Mouse (Mus musculus) heart, embryonic 16.5 days (tissue): Measurements from ENCODE around the gene Slfn2. TPM values are rescaled to one million over a fixed set of nuclear protein-coding genes. Genes with fewer than 3 reads are reported as not detected.

Experiments used
- ATAC-seq: fragments of 200-750 bp; cut with Nextera tagmentation; replicated peaks from 2 replicates; pipeline ENCODE4 v1.8.0; 2017; ENCODE audit warnings: moderate number of reproducible peaks; ENCODE audit not compliant: insufficient read depth, low FRiP score; ENCODE audit errors: extremely low read depth
- H3K27ac ChIP-seq: fragments of 300-500 bp; sonication (generic); 2 replicates; pipeline ENCODE4 v1.5.1; 2014; ENCODE audit warnings: mild to moderate bottlenecking, low read length, control low read depth, moderate library complexity
- H3K27me3 ChIP-seq: fragments of 300-500 bp; sonication (generic); 2 replicates; pipeline ENCODE4 v1.6.1; 2014; ENCODE audit warnings: low read length, mixed read lengths; ENCODE audit not compliant: control insufficient read depth, insufficient read depth
- H3K36me3 ChIP-seq: fragments of 300-500 bp; sonication (generic); 2 replicates; pipeline ENCODE4 v1.6.1; 2014; ENCODE audit not compliant: control insufficient read depth, insufficient read depth
- H3K4me1 ChIP-seq: fragments of 300-500 bp; sonication (generic); 2 replicates; pipeline ENCODE4 v1.6.1; 2014; ENCODE audit warnings: low read length, mixed read lengths; ENCODE audit not compliant: control insufficient read depth, insufficient read depth
- H3K4me2 ChIP-seq: fragments of 300-500 bp; sonication (generic); 2 replicates; pipeline ENCODE4 v1.6.1; 2014; ENCODE audit warnings: low read depth, mild to moderate bottlenecking, control low read depth, low read length
- H3K4me3 ChIP-seq: fragments of 300-500 bp; sonication (generic); 2 replicates; pipeline ENCODE4 v1.5.1; 2014; ENCODE audit warnings: mild to moderate bottlenecking, control low read depth, low read length
- H3K9ac ChIP-seq: fragments of 300-500 bp; sonication (generic); 2 replicates; pipeline ENCODE4 v1.6.1; 2014; ENCODE audit warnings: low read length, control low read depth
- H3K9me3 ChIP-seq: fragments of 300-500 bp; sonication (generic); replicated peaks from 2 replicates; pipeline ENCODE4 v1.6.1; 2016; ENCODE audit warnings: low read length; ENCODE audit not compliant: control insufficient read depth
- WGBS: fragments of 180-500 bp; shearing (Covaris S2); extraction: QIAGEN DNeasy Blood & Tissue Kit; methylation state at CpG from one replicate; pipeline ENCODE4 v1.1.7; 2014; 5-methylcytosine and 5-hydroxymethylcytosine counted together
- microRNA-seq: library from miRNA; unstranded; fragments of <30 nt; microRNA quantifications from one replicate; pipeline ENCODE4, GENCODE M21; 2017
- polyA plus RNA-seq: library from polyadenylated mRNA; unstranded; fragments of >200 nt; fragmentation: Nextera tagmentation; extraction: Ambion mirVana; gene quantifications from 2 replicates; pipeline ENCODE4 v1.2.1, GENCODE M21; 2015

Gene Slfn2
- polyA plus RNA-seq, 1 experiment from 2014 or later: 7.9 TPM

GRCm38 (mm10) chr11:83084161-83084560, 19.2 kb downstream of the Slfn2 start:
- no peak overlapping the region for H3K4me3 ChIP-seq
- 82% methylated on average over 2 of the region's 2 CpGs for WGBS
- no peak for ATAC-seq

GRCm38 (mm10) chr11:83084761-83085160, 19.8 kb downstream of the Slfn2 start:
- WGBS: 84% methylated on average over 10 of the region's 10 CpGs
- peaks cover 4% of the 10 kb centered on the region; the same call in 1 of the 2 replicates for H3K9me3 ChIP-seq
- H3K27me3 ChIP-seq: no peaks in the 10 kb centered on the region
- no peak overlapping the region for H3K4me2 ChIP-seq
- ATAC-seq: no peak
- H3K27ac ChIP-seq: no peak overlapping the region
- H3K9ac ChIP-seq: no peak overlapping the region
- H3K36me3 ChIP-seq: no peaks in the 10 kb centered on the region
- H3K4me1 ChIP-seq: no peaks in the 10 kb centered on the region; the same call in 1 of the 2 replicates
- no peak overlapping the region for H3K4me3 ChIP-seq

More at GRCm38 (mm10) chr11:83084161-83084560, 19.2 kb downstream of the Slfn2 start:
- Histone ChIP-seq H3K27ac (no peak overlapping the region), H3K36me3 (no peaks in the 10 kb centered on the region), H3K4me2 (no peak overlapping the region), H3K27me3 (no peaks in the 10 kb centered on the region), H3K4me1 (peaks cover 2% of the 10 kb centered on the region; the same call in 1 of the 2 replicates), H3K9ac (no peak overlapping the region), H3K9me3 (peaks cover 4% of the 10 kb centered on the region; the same call in 1 of the 2 replicates)

- no peak overlapping the region for H3K4me2 ChIP-seq
- ATAC-seq: no peak
- no peaks in the 10 kb centered on the region for H3K27me3 ChIP-seq
- H3K4me1 ChIP-seq: no peaks in the 10 kb centered on the region
- 29% methylated on average over 2 of the region's 2 CpGs for WGBS
- no peak overlapping the region for H3K4me3 ChIP-seq
- H3K27ac ChIP-seq: no peak overlapping the region
- no peaks in the 10 kb centered on the region for H3K36me3 ChIP-seq
- H3K9ac ChIP-seq: no peak overlapping the region
- H3K9me3 ChIP-seq: no peaks in the 10 kb centered on the region; the same call in 1 of the 2 replicates
These were observed 50.2 kb downstream of the Slfn2 start for GRCm38 (mm10) chr11:83115138-83115537.

DNA sequence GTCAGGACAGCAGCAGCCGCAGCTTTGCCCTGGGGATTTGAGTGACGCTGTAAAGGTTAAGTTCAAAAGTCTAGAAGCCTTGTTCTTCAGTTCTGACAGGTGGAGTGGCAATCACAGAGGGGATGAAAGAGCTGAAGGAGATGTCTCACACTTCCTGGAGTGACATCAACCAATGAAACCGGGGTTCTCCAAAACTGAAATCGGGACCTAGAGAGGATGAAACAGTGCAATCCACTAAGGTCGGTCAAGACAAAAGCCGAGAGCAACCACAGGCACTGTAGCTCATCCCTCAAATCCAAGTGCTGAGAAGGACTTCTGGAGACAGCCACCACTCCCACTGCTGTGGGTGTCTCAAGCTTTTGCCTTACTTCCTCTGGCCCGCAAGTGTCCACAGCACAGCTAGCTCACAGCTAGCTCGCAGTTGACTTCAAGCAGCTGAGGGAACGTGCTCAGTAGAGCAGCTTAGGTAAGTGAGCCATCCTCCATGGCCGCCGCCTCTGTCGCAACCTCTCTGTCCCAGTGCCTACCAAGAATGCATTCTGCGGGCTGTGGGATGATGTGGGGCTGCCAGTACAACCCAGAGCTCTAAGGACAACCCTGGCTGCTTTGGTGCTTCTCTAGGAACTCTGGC, 51.8 kb downstream of the Slfn2 start, which contains the start of gene Slfn1:
TSS of gene Slfn1 (plus strand) at position 253 of the 631 bp plus-strand sequence.
- Histone ChIP-seq H3K27ac (no peak within 1 kb of the TSS), H3K27me3 (no peaks in the 10 kb centered on the region), H3K9ac (no peak within 1 kb of the TSS), H3K4me2 (no peak within 1 kb of the TSS), H3K4me3 (no peak within 1 kb of the TSS), H3K9me3 (no peaks in the 10 kb centered on the region), H3K36me3 (no peaks in the 10 kb centered on the region), H3K4me1 (no peaks in the 10 kb centered on the region)
- no peak for ATAC-seq
- 82% methylated on average over 13 of the region's 13 CpGs for WGBS

- H3K4me2 ChIP-seq: no peak overlapping the region
- H3K4me3 ChIP-seq: no peak overlapping the region
- no peaks in the 10 kb centered on the region for H3K4me1 ChIP-seq
- H3K36me3 ChIP-seq: no peaks in the 10 kb centered on the region
- no peak overlapping the region for H3K9ac ChIP-seq
- no peak overlapping the region for H3K27ac ChIP-seq
- ATAC-seq: no peak
- no peaks in the 10 kb centered on the region for H3K27me3 ChIP-seq
- no peaks in the 10 kb centered on the region for H3K9me3 ChIP-seq
- WGBS: 42% methylated on average over 3 of the region's 3 CpGs
These were observed 53.1 kb downstream of the Slfn2 start for GRCm38 (mm10) chr11:83118056-83118455.

Small RNA genes lying within 50 kb of the gene (microRNA-seq; reads per million reads assigned to microRNA genes)
- gene Gm27598: not detected

Other genes starting within 250 kb of the Slfn2 start
- gene Rffl, start 193.9 kb upstream of the Slfn2 start, polyA plus RNA-seq: 5.1 and 5.5 TPM in 2 replicates
- gene Rad51d, start 174.5 kb upstream of the Slfn2 start, polyA plus RNA-seq: 13.8 and 14.4 TPM in 2 replicates
- gene Fndc8, start 173.0 kb upstream of the Slfn2 start, polyA plus RNA-seq: 0.12 and 0.20 TPM in 2 replicates
- gene Nle1, start 156.7 kb upstream of the Slfn2 start, polyA plus RNA-seq: 22.2 TPM in 2 replicates
- 188 and 201 TPM in 2 replicates for gene Unc45b, start 154.6 kb upstream of the Slfn2 start, polyA plus RNA-seq
- gene Slfn5, start 113.8 kb upstream of the Slfn2 start, polyA plus RNA-seq: 6.1 and 7.7 TPM in 2 replicates
- gene Slfn9, start 73.3 kb upstream of the Slfn2 start, polyA plus RNA-seq: 11.9 and 13.1 TPM in 2 replicates
- 0.69 and 1.6 TPM in 2 replicates for gene Slfn8, start 44.3 kb upstream of the Slfn2 start, polyA plus RNA-seq
- 0.27 and 0.32 TPM in 2 replicates for gene Slfn1, start 51.7 kb downstream of the Slfn2 start, polyA plus RNA-seq
- gene Slfn4, start 110.1 kb downstream of the Slfn2 start, polyA plus RNA-seq: 0.05 and 0.20 TPM in 2 replicates
- gene Slfn3, start 126.2 kb downstream of the Slfn2 start, polyA plus RNA-seq: 1.0 and 2.2 TPM in 2 replicates
- gene Slfn14, start 221.6 kb downstream of the Slfn2 start, polyA plus RNA-seq: 0.17 and 0.19 TPM in 2 replicates
- 36.0 and 38.3 TPM in 2 replicates for gene Ap2b1, start 233.9 kb downstream of the Slfn2 start, polyA plus RNA-seq
- 8.1 and 10.5 TPM in 2 replicates for gene Pex12, start 237.5 kb downstream of the Slfn2 start, polyA plus RNA-seq